Mouse (Mus musculus) limb, embryonic 14.5 days (tissue): ENCODE data around the gene Ptpn18. TPM values are rescaled to one million over a fixed set of nuclear protein-coding genes. Genes with fewer than 3 reads are reported as not detected.

ENCODE experiments used
- ATAC-seq: fragments of 200-750 bp; cut with Nextera tagmentation; 2 replicates; pipeline ENCODE4 v1.8.0; 2017; ENCODE audit warnings: low read depth, moderate number of reproducible peaks, moderate TSS enrichment; ENCODE audit not compliant: low FRiP score
- DNase-seq: peaks from one replicate; pipeline ENCODE4 v3.0.0-alpha.2; 2015; ENCODE audit warnings: low spot score
- H3K27ac ChIP-seq: fragments of 300-500 bp; sonication (generic); replicated peaks from 2 replicates; pipeline ENCODE4 v1.5.1; 2014; ENCODE audit warnings: low read depth, mild to moderate bottlenecking, low read length, moderate library complexity, mixed read lengths
- H3K27me3 ChIP-seq: fragments of 300-500 bp; sonication (generic); 2 replicates; pipeline ENCODE4 v1.6.1; 2014; ENCODE audit warnings: low read length, mixed read lengths; ENCODE audit not compliant: control insufficient read depth, insufficient read depth
- H3K36me3 ChIP-seq: fragments of 300-500 bp; sonication (generic); 2 replicates; pipeline ENCODE4 v1.6.1; 2014; ENCODE audit warnings: mild to moderate bottlenecking, low read length, moderate library complexity, mixed read lengths; ENCODE audit not compliant: control insufficient read depth, insufficient read depth
- H3K4me1 ChIP-seq: fragments of 300-500 bp; sonication (generic); 2 replicates; pipeline ENCODE4 v1.6.1; 2014; ENCODE audit warnings: antibody characterized with exemption, low read length, mixed read lengths; ENCODE audit not compliant: control insufficient read depth, insufficient read depth
- H3K4me2 ChIP-seq: fragments of 300-500 bp; sonication (generic); replicated peaks from 2 replicates; pipeline ENCODE4 v1.6.1; 2014; ENCODE audit warnings: low read depth, mild to moderate bottlenecking, low read length, moderate library complexity; ENCODE audit not compliant: severe bottlenecking
- H3K4me3 ChIP-seq: fragments of 300-500 bp; sonication (generic); replicated peaks from 2 replicates; pipeline ENCODE4 v1.5.1; 2014; ENCODE audit warnings: low read length
- H3K9ac ChIP-seq: fragments of 300-500 bp; sonication (generic); 2 replicates; pipeline ENCODE4 v1.6.1; 2014; ENCODE audit warnings: mild to moderate bottlenecking, low read depth, low read length, moderate library complexity; ENCODE audit not compliant: severe bottlenecking
- H3K9me3 ChIP-seq: fragments of 300-500 bp; sonication (generic); 2 replicates; pipeline ENCODE4 v1.6.1; 2016; ENCODE audit warnings: low read length; ENCODE audit not compliant: control insufficient read depth
- POLR2A ChIP-seq: fragments of 200-500 bp; IDR thresholded peaks from 2 replicates; pipeline ENCODE4 v1.8.0; 2012; ENCODE audit warnings: inconsistent platforms, mild to moderate bottlenecking, moderate library complexity, borderline replicate concordance; ENCODE audit not compliant: insufficient read depth, insufficient read length; ENCODE audit errors: extremely low read depth
- WGBS: fragments of 180-500 bp; shearing (Covaris S2); extraction: QIAGEN DNeasy Blood & Tissue Kit; methylation state at CpG from one replicate; pipeline ENCODE4 v1.1.7; 2014; 5-methylcytosine and 5-hydroxymethylcytosine counted together
- polyA plus RNA-seq, 2 experiments: library from polyadenylated mRNA; depleted of rRNA in 1 of 2; stranded (reverse) in 1 of 2; unstranded in 1 of 2; fragments of >200 nt; fragmentation: Nextera tagmentation in 1 of 2; extraction: Ambion mirVana in 1 of 2; gene quantifications; 2 replicates each; pipeline versions ENCODE4 v1.2.1 to v1.2.3; 2012 to 2014

Ptpn18 gene
- polyA plus RNA-seq, 2 experiments = 21.7 to 28.6 TPM

DNA sequence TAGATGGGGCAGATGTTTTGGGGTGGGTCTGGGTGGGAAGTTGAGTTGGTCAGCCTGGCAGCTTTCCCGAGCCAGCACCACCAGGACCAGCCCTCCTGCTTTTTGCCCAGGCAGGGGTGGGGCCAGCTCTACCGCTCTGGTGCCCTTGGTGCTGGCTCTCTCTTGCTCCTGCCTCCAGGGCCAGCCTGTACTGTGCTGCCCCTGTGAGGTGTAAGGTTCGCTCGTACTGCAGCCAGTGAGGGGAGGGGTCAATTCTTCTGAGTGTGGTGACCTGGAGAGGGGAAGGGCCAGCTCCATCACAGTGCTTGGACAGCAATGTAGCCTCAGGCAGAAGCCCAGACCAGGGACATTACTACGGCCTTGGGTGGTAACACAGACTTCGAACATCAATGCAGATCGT lies 45.7 kb downstream of the Ptpn18 start:
- H3K27ac ChIP-seq = no peak overlapping the region
- TF ChIP-seq POLR2A = no peak
- ATAC-seq (no peak), DNase-seq (no peak)
- H3K4me3 ChIP-seq = no peak overlapping the region
- H3K27me3 ChIP-seq = no peaks in the 10 kb centered on the region
- H3K36me3 ChIP-seq = no peaks in the 10 kb centered on the region
- H3K9me3 ChIP-seq = no peaks in the 10 kb centered on the region
- H3K4me2 ChIP-seq = no peak overlapping the region
- H3K9ac ChIP-seq = no peak overlapping the region
- 55% methylated on average over 7 of the region's 7 CpGs for WGBS
- H3K4me1 ChIP-seq = peaks cover 1% of the 10 kb centered on the region; the same call in 1 of the 2 replicates

DNA sequence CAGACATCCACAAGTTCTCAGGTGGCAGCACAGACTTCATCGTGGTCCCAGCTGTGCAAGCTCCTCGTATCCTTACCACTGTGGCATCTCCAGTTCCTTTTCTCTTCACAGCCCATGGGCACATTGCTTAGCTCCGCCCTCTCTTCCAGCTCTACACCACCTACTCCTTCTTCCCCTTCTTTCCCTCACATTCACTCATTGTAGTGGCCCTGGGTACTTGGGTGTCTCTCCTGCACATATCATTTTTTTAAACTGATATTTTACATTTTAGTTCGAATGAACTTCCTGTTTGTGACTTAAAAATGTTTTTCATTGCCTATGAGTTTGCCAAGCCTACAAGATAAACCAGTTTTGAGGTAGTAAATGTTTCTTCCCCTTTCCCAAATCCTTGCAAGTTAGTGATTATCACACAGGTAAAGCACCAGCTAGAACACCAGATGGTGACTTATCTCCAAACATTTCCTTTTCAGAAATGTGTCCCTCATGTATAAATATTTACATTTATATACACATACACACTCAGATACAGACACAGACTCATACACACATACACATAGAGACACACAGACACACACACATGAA lies 46.5 kb downstream of the Ptpn18 start:
- no peak for DNase-seq

GRCm38 (mm10) chr1:34507986-34508385 lies 48.4 kb downstream of the Ptpn18 start:
- Histone ChIP-seq H3K9me3 (no peaks in the 10 kb centered on the region), H3K4me1 (peaks cover 4% of the 10 kb centered on the region; the same call in 1 of the 2 replicates), H3K4me3 (no peak overlapping the region), H3K4me2 (no peak overlapping the region), H3K9ac (no peak overlapping the region), H3K27me3 (no peaks in the 10 kb centered on the region), H3K27ac (no peak overlapping the region), H3K36me3 (no peaks in the 10 kb centered on the region)
- TF ChIP-seq POLR2A = no peak
- DNase-seq = no peak
- 94% methylated on average over 3 of the region's 3 CpGs for WGBS
- ATAC-seq = no peak

More for the DNA sequence above, 46.5 kb downstream of the Ptpn18 start:
- no peak for ATAC-seq
- no peaks in the 10 kb centered on the region for H3K9me3 ChIP-seq
- no peak overlapping the region for H3K9ac ChIP-seq
- H3K4me2 ChIP-seq = no peak overlapping the region
- H3K27ac ChIP-seq = no peak overlapping the region
- no peaks in the 10 kb centered on the region for H3K36me3 ChIP-seq
- no peak for TF ChIP-seq POLR2A
- 85% methylated on average over 4 of the region's 4 CpGs for WGBS
- no peak overlapping the region for H3K4me3 ChIP-seq
- no peaks in the 10 kb centered on the region for H3K27me3 ChIP-seq
- H3K4me1 ChIP-seq = peaks cover 4% of the 10 kb centered on the region; the same call in 1 of the 2 replicates

DNA sequence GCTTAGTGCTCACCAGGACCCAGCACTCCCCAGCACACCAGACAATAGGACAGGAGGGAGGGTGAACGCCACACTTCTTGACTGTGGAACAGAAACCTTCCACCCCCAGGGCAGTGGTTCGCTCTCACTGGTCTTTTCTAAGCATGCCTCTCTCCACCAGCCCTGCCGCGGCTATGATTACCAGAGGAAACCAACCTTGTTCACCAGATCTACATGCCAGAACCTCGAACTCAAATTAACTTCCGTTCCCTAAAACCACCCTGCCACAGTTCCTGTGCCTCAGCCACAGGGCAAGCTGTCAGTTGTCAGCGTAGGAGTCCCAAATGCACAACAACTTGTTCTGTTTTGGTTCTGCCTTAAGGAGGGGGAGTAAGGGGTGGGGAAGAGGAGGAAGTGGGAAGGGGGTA lies 51.0 kb downstream of the Ptpn18 start:
- H3K4me3 ChIP-seq = no peak overlapping the region
- TF ChIP-seq POLR2A = no peak
- no peaks in the 10 kb centered on the region for H3K9me3 ChIP-seq
- no peak overlapping the region for H3K9ac ChIP-seq
- DNase-seq = no peak
- WGBS = 9% methylated on average over 7 of the region's 7 CpGs
- H3K36me3 ChIP-seq = no peaks in the 10 kb centered on the region
- H3K27me3 ChIP-seq = no peaks in the 10 kb centered on the region
- H3K4me2 ChIP-seq = peak overlapping the region; percentile 29
- H3K27ac ChIP-seq = no peak overlapping the region
- ATAC-seq = no peak
- peaks cover 4% of the 10 kb centered on the region; the same call in 1 of the 2 replicates for H3K4me1 ChIP-seq

DNA sequence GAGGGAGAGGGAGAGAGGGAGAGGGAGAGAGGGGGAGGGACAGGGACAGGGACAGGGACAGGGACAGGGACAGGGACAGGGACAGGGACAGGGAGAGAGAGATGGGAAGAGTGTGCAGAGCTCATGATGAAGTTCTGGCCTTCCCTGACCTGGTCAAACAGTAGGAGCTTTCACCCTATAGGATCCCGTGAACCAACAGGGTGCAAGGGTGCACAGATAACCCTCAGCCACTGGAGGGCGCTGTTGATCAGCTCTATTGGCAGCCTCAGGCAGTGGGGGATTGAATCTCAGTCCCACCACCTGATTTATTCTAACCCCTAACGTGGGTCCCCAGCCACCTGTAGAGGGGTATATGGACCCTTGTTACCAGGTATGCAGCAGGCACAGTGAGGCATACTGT lies 51.5 kb downstream of the Ptpn18 start:
- Histone ChIP-seq H3K4me3 (no peak overlapping the region), H3K9me3 (no peaks in the 10 kb centered on the region), H3K27ac (no peak overlapping the region), H3K36me3 (no peaks in the 10 kb centered on the region), H3K4me1 (peaks cover 4% of the 10 kb centered on the region; the same call in 1 of the 2 replicates), H3K4me2 (no peak overlapping the region), H3K27me3 (no peaks in the 10 kb centered on the region), H3K9ac (no peak overlapping the region)
- 5% methylated on average over 3 of the region's 3 CpGs for WGBS
- TF ChIP-seq POLR2A = no peak
- peak; percentile 7 for DNase-seq
- no peak for ATAC-seq

- no peak overlapping the region for H3K9ac ChIP-seq
Observed at GRCm38 (mm10) chr1:34513068-34513467, 53.5 kb downstream of the Ptpn18 start.

More at GRCm38 (mm10) chr1:34513068-34513467, 53.5 kb downstream of the Ptpn18 start:
- ATAC-seq (no peak), DNase-seq (no peak)
- H3K9me3 ChIP-seq = 0 out of 2 replicates have a peak, but pooled peaks cover 3% of the 10 kb centered on the region
- no peak for TF ChIP-seq POLR2A
- H3K4me1 ChIP-seq = peaks cover 4% of the 10 kb centered on the region; the same call in 1 of the 2 replicates
- no peaks in the 10 kb centered on the region for H3K36me3 ChIP-seq
- WGBS = 75% methylated on average over 4 of the region's 4 CpGs
- no peak overlapping the region for H3K4me3 ChIP-seq
- no peak overlapping the region for H3K4me2 ChIP-seq
- H3K27me3 ChIP-seq = no peaks in the 10 kb centered on the region
- no peak overlapping the region for H3K27ac ChIP-seq
